Mouse (Mus musculus): ENCODE results near the gene Tmem126a. TPM values are rescaled to one million over a fixed set of nuclear protein-coding genes. Genes with fewer than 3 reads are reported as not detected.

The Tmem126a gene
- polyA plus RNA-seq, 1 experiment: 57.6 TPM

DNA sequence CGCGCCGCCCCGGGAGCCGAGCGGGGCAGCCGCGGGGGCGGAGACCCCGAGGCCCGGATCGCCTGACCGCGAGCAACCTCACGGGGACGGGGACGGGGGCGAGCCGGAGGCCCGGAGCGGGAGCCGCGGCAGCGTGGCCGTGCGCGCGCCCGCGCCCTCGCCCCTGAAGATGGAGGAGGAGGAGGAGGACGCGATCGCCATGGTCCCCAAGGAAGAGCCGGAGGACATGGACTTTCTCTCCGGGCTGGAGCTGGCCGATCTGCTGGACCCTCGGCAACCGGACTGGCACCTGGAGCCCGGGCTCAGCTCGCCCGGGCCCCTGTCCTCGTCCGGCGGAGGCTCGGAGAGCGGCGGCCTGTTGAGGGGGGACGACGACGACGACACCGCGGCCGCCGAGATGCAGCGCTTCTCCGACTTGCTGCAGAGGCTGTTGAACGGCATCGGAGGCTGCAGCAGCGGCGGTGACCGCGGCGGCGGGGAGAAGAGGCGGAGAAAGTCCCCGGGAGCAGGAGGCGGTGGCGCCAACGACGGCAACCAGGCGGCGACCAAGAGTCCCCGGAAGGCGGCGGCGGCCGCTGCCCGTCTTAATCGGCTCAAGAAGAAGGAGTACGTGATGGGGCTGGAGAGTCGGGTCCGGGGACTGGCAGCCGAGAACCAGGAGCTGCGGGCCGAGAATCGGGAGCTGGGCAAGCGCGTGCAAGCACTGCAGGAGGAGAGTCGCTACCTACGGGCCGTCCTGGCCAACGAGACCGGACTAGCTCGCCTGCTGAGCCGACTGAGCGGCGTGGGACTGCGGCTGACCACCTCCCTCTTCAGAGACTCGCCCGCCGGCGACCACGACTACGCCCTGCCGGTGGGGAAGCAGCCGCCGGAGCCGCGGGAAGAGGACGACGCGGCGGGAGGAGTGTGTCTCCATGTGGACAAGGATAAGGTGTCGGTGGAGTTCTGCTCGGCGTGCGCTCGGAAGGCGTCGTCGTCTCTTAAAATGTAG, 13.6 kb downstream of the Tmem126a start:
- H3K27ac ChIP-seq (ENCODE audit: insufficient read depth, low read length): no peak overlapping the region
- H3K27me3 ChIP-seq (ENCODE audit: control insufficient read depth, insufficient read depth, low read length, poor library complexity, severe bottlenecking): no peaks in the 10 kb centered on the region
- TF ChIP-seq EP300 (IDR thresholded peaks at IDR 0.05; ENCODE audit: insufficient read depth, low read depth, low read length): no peak
- H3K36me3 ChIP-seq (ENCODE audit: control insufficient read depth, insufficient read depth, low read length, poor library complexity, severe bottlenecking): peaks cover 29% of the 10 kb centered on the region
- H3K4me1 ChIP-seq (ENCODE audit: control insufficient read depth, insufficient read depth, low read length): no peaks in the 10 kb centered on the region
- H3K4me3 ChIP-seq (ENCODE audit: low read depth, low read length): peak overlapping the region; percentile 93
- H3K9ac ChIP-seq (ENCODE audit: low read depth, poor library complexity, severe bottlenecking): peak overlapping the region; percentile 96
- no peaks in the 10 kb centered on the region for H3K9me3 ChIP-seq (replicated peaks; ENCODE audit: control insufficient read depth, insufficient read depth, low read length, poor library complexity, severe bottlenecking)

DNA sequence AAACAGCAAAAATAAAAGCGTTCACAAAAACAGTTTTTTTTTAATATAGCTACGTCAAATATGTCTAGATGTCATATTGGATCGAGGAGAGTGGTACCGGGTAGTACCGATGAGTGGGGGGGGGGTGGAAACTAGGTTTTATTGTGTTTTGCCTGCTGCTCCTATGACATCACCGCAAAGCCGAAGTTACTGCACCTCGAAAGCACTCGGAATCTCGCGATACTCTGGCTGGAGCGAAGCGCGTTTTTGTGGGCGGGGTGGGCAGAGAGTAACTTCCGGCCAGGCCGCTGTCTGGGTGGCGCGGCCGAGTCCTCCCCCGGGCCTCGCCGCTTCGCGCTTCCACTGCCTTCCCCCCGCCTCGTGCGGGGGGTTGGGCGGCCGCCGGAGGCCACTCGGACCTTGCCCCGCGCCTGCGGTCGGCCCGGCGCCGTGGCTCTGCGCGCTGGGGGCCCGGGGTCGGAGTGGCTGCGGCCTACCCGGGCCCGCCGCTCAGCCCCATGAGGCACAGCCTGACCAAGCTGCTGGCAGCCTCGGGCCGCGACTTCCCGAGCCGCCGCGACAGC, 14.4 kb downstream of the Tmem126a start, which contains the start of gene Crebzf:
Crebzf (plus strand) TSS at position 212 of the 563 bp plus-strand sequence.
- no peaks in the 10 kb centered on the region for H3K9me3 ChIP-seq (replicated peaks; ENCODE audit: control insufficient read depth, insufficient read depth, low read length, poor library complexity, severe bottlenecking)
- peak within 1 kb of the TSS; percentile 96 for H3K9ac ChIP-seq (ENCODE audit: low read depth, poor library complexity, severe bottlenecking)
- no peak within 1 kb of the TSS for H3K27ac ChIP-seq (ENCODE audit: insufficient read depth, low read length)
- TF ChIP-seq CTCF (IDR thresholded peaks at IDR 0.05; ENCODE audit: low read depth, low read length) (no peak), POLR2A (IDR thresholded peaks at IDR 0.05; ENCODE audit: insufficient read depth, low read length) (peak; percentile 49)
- peaks cover 24% of the 10 kb centered on the region for H3K36me3 ChIP-seq (ENCODE audit: control insufficient read depth, insufficient read depth, low read length, poor library complexity, severe bottlenecking)
- H3K27me3 ChIP-seq (ENCODE audit: control insufficient read depth, insufficient read depth, low read length, poor library complexity, severe bottlenecking): no peaks in the 10 kb centered on the region
- peak within 1 kb of the TSS; percentile 93 for H3K4me3 ChIP-seq (ENCODE audit: low read depth, low read length)
- no peaks in the 10 kb centered on the region for H3K4me1 ChIP-seq (ENCODE audit: control insufficient read depth, insufficient read depth, low read length)

GRCm38 (mm10) chr7:90442070-90442469, 15.0 kb downstream of the Tmem126a start:
- H3K27ac ChIP-seq (ENCODE audit: insufficient read depth, low read length): no peak overlapping the region
- no peak for TF ChIP-seq CTCF (IDR thresholded peaks at IDR 0.05; ENCODE audit: low read depth, low read length)
- TF ChIP-seq POLR2A (IDR thresholded peaks at IDR 0.05; ENCODE audit: insufficient read depth, low read length): no peak
- TF ChIP-seq EP300 (IDR thresholded peaks at IDR 0.05; ENCODE audit: insufficient read depth, low read depth, low read length): no peak

GRCm38 (mm10) chr7:90440044-90440443, 17.0 kb downstream of the Tmem126a start:
- Histone ChIP-seq H3K36me3 (ENCODE audit: control insufficient read depth, insufficient read depth, low read length, poor library complexity, severe bottlenecking) (peaks cover 10% of the 10 kb centered on the region), H3K27ac (ENCODE audit: insufficient read depth, low read length) (no peak overlapping the region), H3K27me3 (ENCODE audit: control insufficient read depth, insufficient read depth, low read length, poor library complexity, severe bottlenecking) (no peaks in the 10 kb centered on the region), H3K4me1 (ENCODE audit: control insufficient read depth, insufficient read depth, low read length) (no peaks in the 10 kb centered on the region), H3K9ac (ENCODE audit: low read depth, poor library complexity, severe bottlenecking) (no peak overlapping the region), H3K4me3 (ENCODE audit: low read depth, low read length) (no peak overlapping the region), H3K9me3 (replicated peaks; ENCODE audit: control insufficient read depth, insufficient read depth, low read length, poor library complexity, severe bottlenecking) (no peaks in the 10 kb centered on the region)
- TF ChIP-seq POLR2A (IDR thresholded peaks at IDR 0.05; ENCODE audit: insufficient read depth, low read length) (no peak), CTCF (IDR thresholded peaks at IDR 0.05; ENCODE audit: low read depth, low read length) (no peak), EP300 (IDR thresholded peaks at IDR 0.05; ENCODE audit: insufficient read depth, low read depth, low read length) (no peak)

More at GRCm38 (mm10) chr7:90442070-90442469, 15.0 kb downstream of the Tmem126a start:
- H3K36me3 ChIP-seq (ENCODE audit: control insufficient read depth, insufficient read depth, low read length, poor library complexity, severe bottlenecking): peaks cover 19% of the 10 kb centered on the region
- H3K4me3 ChIP-seq (ENCODE audit: low read depth, low read length): no peak overlapping the region
- H3K4me1 ChIP-seq (ENCODE audit: control insufficient read depth, insufficient read depth, low read length): no peaks in the 10 kb centered on the region
- H3K9ac ChIP-seq (ENCODE audit: low read depth, poor library complexity, severe bottlenecking): peak overlapping the region; percentile 55; the same call in 1 of the 2 replicates
- no peaks in the 10 kb centered on the region for H3K9me3 ChIP-seq (replicated peaks; ENCODE audit: control insufficient read depth, insufficient read depth, low read length, poor library complexity, severe bottlenecking)
- H3K27me3 ChIP-seq (ENCODE audit: control insufficient read depth, insufficient read depth, low read length, poor library complexity, severe bottlenecking): no peaks in the 10 kb centered on the region

DNA sequence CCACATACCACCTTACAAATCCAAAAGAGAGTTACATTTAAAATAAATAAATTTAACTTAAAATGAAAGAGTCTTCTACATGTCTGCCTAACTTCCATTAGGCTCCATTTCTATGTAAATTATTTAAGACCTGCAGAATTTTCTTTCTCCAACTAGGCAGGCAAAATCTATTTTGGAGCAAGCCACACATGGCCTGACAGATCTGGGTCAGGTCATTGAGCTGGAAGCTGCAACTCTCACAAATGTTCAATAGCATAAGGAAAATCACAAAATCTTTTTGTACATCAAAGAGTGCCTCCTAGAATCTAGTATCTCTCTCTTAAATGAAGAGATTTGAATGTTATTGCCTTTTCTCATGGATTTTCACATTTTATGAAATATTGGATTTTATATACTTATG, 24.8 kb downstream of the Tmem126a start:
- Histone ChIP-seq H3K36me3 (ENCODE audit: control insufficient read depth, insufficient read depth, low read length, poor library complexity, severe bottlenecking) (no peaks in the 10 kb centered on the region), H3K9ac (ENCODE audit: low read depth, poor library complexity, severe bottlenecking) (no peak overlapping the region), H3K27me3 (ENCODE audit: control insufficient read depth, insufficient read depth, low read length, poor library complexity, severe bottlenecking) (no peaks in the 10 kb centered on the region), H3K27ac (ENCODE audit: insufficient read depth, low read length) (no peak overlapping the region), H3K4me3 (ENCODE audit: low read depth, low read length) (no peak overlapping the region), H3K9me3 (replicated peaks; ENCODE audit: control insufficient read depth, insufficient read depth, low read length, poor library complexity, severe bottlenecking) (no peaks in the 10 kb centered on the region), H3K4me1 (ENCODE audit: control insufficient read depth, insufficient read depth, low read length) (no peaks in the 10 kb centered on the region)
- TF ChIP-seq POLR2A (IDR thresholded peaks at IDR 0.05; ENCODE audit: insufficient read depth, low read length) (no peak), CTCF (IDR thresholded peaks at IDR 0.05; ENCODE audit: low read depth, low read length) (no peak), EP300 (IDR thresholded peaks at IDR 0.05; ENCODE audit: insufficient read depth, low read depth, low read length) (no peak)

- H3K4me1 ChIP-seq (ENCODE audit: control insufficient read depth, insufficient read depth, low read length): no peaks in the 10 kb centered on the region
- peak overlapping the region; percentile 38 for H3K4me3 ChIP-seq (ENCODE audit: low read depth, low read length)
- no peak for TF ChIP-seq EP300 (IDR thresholded peaks at IDR 0.05; ENCODE audit: insufficient read depth, low read depth, low read length)
- TF ChIP-seq POLR2A (IDR thresholded peaks at IDR 0.05; ENCODE audit: insufficient read depth, low read length): no peak
- TF ChIP-seq CTCF (IDR thresholded peaks at IDR 0.05; ENCODE audit: low read depth, low read length): no peak
- H3K9ac ChIP-seq (ENCODE audit: low read depth, poor library complexity, severe bottlenecking): no peak overlapping the region
- peaks cover under 1% of the 10 kb centered on the region; the same call in 1 of the 2 replicates for H3K9me3 ChIP-seq (replicated peaks; ENCODE audit: control insufficient read depth, insufficient read depth, low read length, poor library complexity, severe bottlenecking)
- no peak overlapping the region for H3K27ac ChIP-seq (ENCODE audit: insufficient read depth, low read length)
- no peaks in the 10 kb centered on the region for H3K27me3 ChIP-seq (ENCODE audit: control insufficient read depth, insufficient read depth, low read length, poor library complexity, severe bottlenecking)
- H3K36me3 ChIP-seq (ENCODE audit: control insufficient read depth, insufficient read depth, low read length, poor library complexity, severe bottlenecking): no peaks in the 10 kb centered on the region
Measured at GRCm38 (mm10) chr7:90427006-90427405, 30.0 kb downstream of the Tmem126a start.
